Mouse (Mus musculus): ENCODE results near the gene Nrp2.

DNA sequence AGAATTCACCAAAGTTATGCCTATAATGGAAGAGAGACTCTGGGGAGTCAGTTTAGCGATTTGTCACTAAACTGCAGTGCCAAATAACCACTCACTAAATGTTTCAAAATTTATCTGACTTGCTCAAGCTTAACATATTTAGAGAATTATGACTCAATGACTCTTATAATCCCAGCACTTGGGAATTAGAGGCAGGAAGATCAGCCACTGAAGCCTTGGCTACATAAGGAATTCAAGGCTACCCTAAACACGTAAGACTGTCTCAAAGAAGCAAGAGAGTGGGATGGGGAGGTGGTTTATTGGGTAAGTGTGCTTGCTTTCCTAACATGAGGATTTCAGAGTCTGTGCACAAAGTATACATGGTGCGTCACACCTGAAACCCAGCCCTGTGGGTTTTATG lies 135.0 kb downstream of the Nrp2 start:
- no peak for TF ChIP-seq CTCF (IDR thresholded peaks at IDR 0.05; ENCODE audit: low read depth)
- TF ChIP-seq EP300 (IDR thresholded peaks at IDR 0.05; ENCODE audit: low read depth) = no peak

Measured in heart, postnatal 0 days (tissue).